Mouse (Mus musculus) intestine, embryonic 14.5 days (tissue): ENCODE results near the gene Eml4. TPM values are rescaled to one million over a fixed set of nuclear protein-coding genes. Genes with fewer than 3 reads are reported as not detected.

Experiments
- ATAC-seq: fragments of 200-750 bp; cut with Nextera tagmentation; replicated peaks from 2 replicates; pipeline ENCODE4 v1.8.0; 2017; ENCODE audit warnings: low read depth, moderate number of reproducible peaks, moderate TSS enrichment, moderate library complexity; ENCODE audit not compliant: low FRiP score, low TSS enrichment
- DNase-seq: peaks from one replicate; pipeline ENCODE4 v3.0.0-alpha.2; 2018; ENCODE audit warnings: low spot score
- H3K27ac ChIP-seq: fragments of 300-500 bp; sonication (generic); 2 replicates; pipeline ENCODE4 v1.5.1; 2014; ENCODE audit warnings: low read depth, mild to moderate bottlenecking, control low read depth
- H3K27me3 ChIP-seq: fragments of 300-500 bp; sonication (generic); replicated peaks from 2 replicates; pipeline ENCODE4 v1.6.1; 2014; ENCODE audit warnings: low read length, control low read depth; ENCODE audit not compliant: control insufficient read depth, insufficient read depth
- H3K36me3 ChIP-seq: fragments of 300-500 bp; sonication (generic); 2 replicates; pipeline ENCODE4 v1.6.1; 2014; ENCODE audit warnings: low read length, control low read depth; ENCODE audit not compliant: control insufficient read depth, insufficient read depth
- H3K4me1 ChIP-seq: fragments of 300-500 bp; sonication (generic); replicated peaks from 2 replicates; pipeline ENCODE4 v1.6.1; 2014; ENCODE audit warnings: low read length, control low read depth, mixed read lengths; ENCODE audit not compliant: control insufficient read depth, insufficient read depth
- H3K4me2 ChIP-seq: fragments of 300-500 bp; sonication (generic); 2 replicates; pipeline ENCODE4 v1.6.1; 2014; ENCODE audit warnings: low read length
- H3K4me3 ChIP-seq: fragments of 300-500 bp; sonication (generic); 2 replicates; pipeline ENCODE4 v1.5.1; 2014; ENCODE audit warnings: low read depth, low read length, control low read depth, mixed read lengths
- H3K9ac ChIP-seq: fragments of 300-500 bp; sonication (generic); 2 replicates; pipeline ENCODE4 v1.6.1; 2014; ENCODE audit warnings: mild to moderate bottlenecking, low read length
- H3K9me3 ChIP-seq: fragments of 300-500 bp; sonication (generic); 2 replicates; pipeline ENCODE4 v1.6.1; 2016; ENCODE audit warnings: low read length, control low read depth; ENCODE audit not compliant: control insufficient read depth
- WGBS: fragments of 180-500 bp; shearing (Covaris S2); extraction: QIAGEN DNeasy Blood & Tissue Kit; methylation state at CpG from one replicate; pipeline ENCODE4 v1.1.7; 2014; 5-methylcytosine and 5-hydroxymethylcytosine counted together
- polyA plus RNA-seq: library from polyadenylated mRNA; unstranded; fragments of >200 nt; fragmentation: Nextera tagmentation; extraction: Ambion mirVana; gene quantifications from 2 replicates; pipeline ENCODE4 v1.2.1, GENCODE M21; 2014

Gene Eml4
- polyA plus RNA-seq, 1 experiment from 2014 or later = 52.9 TPM

GRCm38 (mm10) chr17:83352456-83352855 is 1.7 kb downstream of the Eml4 start:
- 14% methylated on average over 2 of the region's 2 CpGs for WGBS
- no peak for ATAC-seq
- Histone ChIP-seq H3K27me3 (no peaks in the 10 kb centered on the region), H3K36me3 (no peaks in the 10 kb centered on the region), H3K4me3 (peak overlapping the region; percentile 87), H3K4me1 (peaks cover 28% of the 10 kb centered on the region), H3K27ac (no peak overlapping the region), H3K9me3 (no peaks in the 10 kb centered on the region), H3K9ac (peak overlapping the region; percentile 90; the same call in 1 of the 2 replicates), H3K4me2 (peak overlapping the region; percentile 69)
- DNase-seq = no peak

GRCm38 (mm10) chr17:83353011-83353410 is 2.3 kb downstream of the Eml4 start:
- 0 out of 2 replicates have a peak overlapping the region, but pooled peaks have one; percentile 90 for H3K9ac ChIP-seq
- no peak overlapping the region for H3K27ac ChIP-seq
- no peaks in the 10 kb centered on the region for H3K36me3 ChIP-seq
- peaks cover 28% of the 10 kb centered on the region for H3K4me1 ChIP-seq
- peak overlapping the region; percentile 87 for H3K4me3 ChIP-seq
- no peaks in the 10 kb centered on the region for H3K9me3 ChIP-seq
- no peak for ATAC-seq
- 38% methylated on average over 5 of the region's 5 CpGs for WGBS
- no peak for DNase-seq
- H3K27me3 ChIP-seq = no peaks in the 10 kb centered on the region
- H3K4me2 ChIP-seq = peak overlapping the region; percentile 69

GRCm38 (mm10) chr17:83353460-83353859 is 2.7 kb downstream of the Eml4 start:
- H3K27me3 ChIP-seq = no peaks in the 10 kb centered on the region
- H3K4me3 ChIP-seq = 0 out of 2 replicates have a peak overlapping the region, but pooled peaks have one; percentile 87
- no peak overlapping the region for H3K9ac ChIP-seq
- H3K9me3 ChIP-seq = no peaks in the 10 kb centered on the region
- no peak overlapping the region for H3K27ac ChIP-seq
- ATAC-seq (no peak), DNase-seq (no peak)
- peak overlapping the region; percentile 69 for H3K4me2 ChIP-seq
- H3K4me1 ChIP-seq = peaks cover 28% of the 10 kb centered on the region
- WGBS = 43% methylated on average over 4 of the region's 4 CpGs
- H3K36me3 ChIP-seq = no peaks in the 10 kb centered on the region

GRCm38 (mm10) chr17:83355481-83355880 is 4.8 kb downstream of the Eml4 start:
- no peak for ATAC-seq
- Histone ChIP-seq H3K4me3 (no peak overlapping the region), H3K9me3 (no peaks in the 10 kb centered on the region), H3K27ac (no peak overlapping the region), H3K27me3 (no peaks in the 10 kb centered on the region), H3K36me3 (no peaks in the 10 kb centered on the region), H3K4me2 (no peak overlapping the region), H3K4me1 (peaks cover 28% of the 10 kb centered on the region), H3K9ac (no peak overlapping the region)
- 60% methylated on average over 2 of the region's 2 CpGs for WGBS
- no peak for DNase-seq

GRCm38 (mm10) chr17:83359934-83360333 is 9.2 kb downstream of the Eml4 start:
- no peaks in the 10 kb centered on the region for H3K36me3 ChIP-seq
- H3K4me1 ChIP-seq = peaks cover 35% of the 10 kb centered on the region
- H3K27ac ChIP-seq = no peak overlapping the region
- ATAC-seq (no peak), DNase-seq (no peak)
- WGBS = 64% methylated on average over 4 of the region's 4 CpGs
- H3K27me3 ChIP-seq = no peaks in the 10 kb centered on the region
- no peaks in the 10 kb centered on the region for H3K9me3 ChIP-seq
- no peak overlapping the region for H3K4me3 ChIP-seq
- no peak overlapping the region for H3K4me2 ChIP-seq
- no peak overlapping the region for H3K9ac ChIP-seq

GRCm38 (mm10) chr17:83360796-83361566 is 10.2 kb downstream of the Eml4 start:
- no peak overlapping the region for H3K4me2 ChIP-seq
- 82% methylated on average over 13 of the region's 13 CpGs for WGBS
- H3K27me3 ChIP-seq = no peaks in the 10 kb centered on the region
- no peaks in the 10 kb centered on the region for H3K36me3 ChIP-seq
- DNase-seq (no peak), ATAC-seq (no peak)
- H3K27ac ChIP-seq = no peak overlapping the region
- H3K9ac ChIP-seq = no peak overlapping the region
- H3K4me1 ChIP-seq = peaks cover 38% of the 10 kb centered on the region
- no peaks in the 10 kb centered on the region for H3K9me3 ChIP-seq
- H3K4me3 ChIP-seq = no peak overlapping the region

- H3K36me3 ChIP-seq = no peaks in the 10 kb centered on the region
- no peak overlapping the region for H3K4me3 ChIP-seq
- no peak for ATAC-seq
- H3K27me3 ChIP-seq = no peaks in the 10 kb centered on the region
- DNase-seq = no peak
- H3K4me1 ChIP-seq = peaks cover 49% of the 10 kb centered on the region
- WGBS = 60% methylated on average over 3 of the region's 3 CpGs
- H3K4me2 ChIP-seq = no peak overlapping the region
- no peak overlapping the region for H3K27ac ChIP-seq
- no peak overlapping the region for H3K9ac ChIP-seq
- no peaks in the 10 kb centered on the region for H3K9me3 ChIP-seq
Measured at GRCm38 (mm10) chr17:83363081-83363480, 12.3 kb downstream of the Eml4 start.

GRCm38 (mm10) chr17:83364296-83364695 is 13.6 kb downstream of the Eml4 start:
- Histone ChIP-seq H3K9me3 (no peaks in the 10 kb centered on the region), H3K4me3 (no peak overlapping the region), H3K4me1 (peaks cover 49% of the 10 kb centered on the region), H3K4me2 (no peak overlapping the region), H3K27ac (no peak overlapping the region), H3K9ac (no peak overlapping the region), H3K36me3 (no peaks in the 10 kb centered on the region), H3K27me3 (no peaks in the 10 kb centered on the region)
- DNase-seq = no peak
- no peak for ATAC-seq
- 72% methylated on average over 5 of the region's 5 CpGs for WGBS

- no peaks in the 10 kb centered on the region for H3K9me3 ChIP-seq
- DNase-seq (no peak), ATAC-seq (no peak)
- H3K4me1 ChIP-seq = peaks cover 49% of the 10 kb centered on the region
- H3K4me3 ChIP-seq = no peak overlapping the region
- H3K27ac ChIP-seq = no peak overlapping the region
- H3K36me3 ChIP-seq = no peaks in the 10 kb centered on the region
- no peak overlapping the region for H3K9ac ChIP-seq
- no peaks in the 10 kb centered on the region for H3K27me3 ChIP-seq
- peak overlapping the region; percentile 32; the same call in 1 of the 2 replicates for H3K4me2 ChIP-seq
- WGBS = 47% methylated on average over 2 of the region's 2 CpGs
Measured at GRCm38 (mm10) chr17:83365130-83365529, 14.4 kb downstream of the Eml4 start.
